Mouse (Mus musculus) cortical plate, adult 2 months (tissue): Measurements from ENCODE around the gene Cilp.

Source experiments
- CTCF ChIP-seq: fragments of 200-500 bp; IDR thresholded peaks from 2 replicates; pipeline ENCODE4 v1.5.1; 2011; ENCODE audit warnings: mild to moderate bottlenecking, control low read depth, low read length; ENCODE audit not compliant: insufficient read depth; ENCODE audit errors: extremely low read depth
- POLR2A ChIP-seq: fragments of 200-500 bp; IDR thresholded peaks from 2 replicates; pipeline ENCODE4 v1.6.1; 2011; ENCODE audit warnings: mild to moderate bottlenecking, low read length, control low read depth; ENCODE audit not compliant: insufficient read depth; ENCODE audit errors: extremely low read depth

- TF ChIP-seq CTCF (no peak), POLR2A (no peak)
Measured at GRCm38 (mm10) chr9:65322255-65322900, 57.4 kb downstream of the Cilp start.
